Mouse (Mus musculus) heart, adult 2 months (tissue): ENCODE data around the gene Atp7a.

Source experiments
- CTCF ChIP-seq: fragments of 200-600 bp; IDR thresholded peaks from 2 replicates; pipeline ENCODE4 v1.8.1; 2022; ENCODE audit warnings: antibody characterized with exemption, mild to moderate bottlenecking, moderate library complexity
- EP300 ChIP-seq: fragments of 200-500 bp; IDR thresholded peaks from 2 replicates; pipeline ENCODE4 v1.6.1; 2011; ENCODE audit warnings: low read depth, low read length, control low read depth; ENCODE audit not compliant: insufficient read depth
- POLR2A ChIP-seq: fragments of 200-500 bp; IDR thresholded peaks from 2 replicates; pipeline ENCODE4 v1.6.1; 2011; ENCODE audit warnings: mild to moderate bottlenecking, low read depth, low read length, control low read depth; ENCODE audit not compliant: insufficient read depth

DNA sequence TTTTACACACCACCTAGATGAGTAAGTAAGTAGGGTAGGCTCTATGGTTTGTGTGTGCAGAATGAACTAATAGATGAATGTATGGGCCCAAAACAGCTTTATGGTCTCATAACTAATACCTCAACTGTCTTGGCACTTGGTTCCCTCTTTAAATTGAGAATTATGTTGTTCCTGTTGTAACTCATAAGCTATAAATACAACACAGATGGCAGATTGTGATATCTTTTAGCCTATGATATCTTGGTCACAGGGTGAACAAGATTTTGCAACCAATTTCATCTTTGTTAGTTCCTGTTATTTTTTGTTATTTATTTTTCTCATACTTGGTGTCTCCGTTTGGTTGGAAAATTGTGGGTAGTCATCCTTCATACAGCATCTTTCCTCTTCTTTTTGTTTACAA is 121.1 kb downstream of the Atp7a start:
- no peak for TF ChIP-seq POLR2A
- TF ChIP-seq CTCF, result no peak
- TF ChIP-seq EP300, result no peak
